Mouse (Mus musculus) lung, postnatal 0 days (tissue): Measurements from ENCODE around the gene Clns1a. TPM values are rescaled to one million over a fixed set of nuclear protein-coding genes. Genes with fewer than 3 reads are reported as not detected.
A peak's percentile ranks its signal among the peaks of the same experiment; 100 is the strongest.

ENCODE experiments used
- ATAC-seq: fragments of 200-750 bp; cut with Nextera tagmentation; 2 replicates; pipeline ENCODE4 v1.8.0; 2017; ENCODE audit warnings: moderate library complexity
- DNase-seq: peaks from one replicate; pipeline ENCODE4 v3.0.0-alpha.2; 2016; ENCODE audit warnings: low spot score
- H3K27ac ChIP-seq: fragments of 300-500 bp; sonication (generic); 2 replicates; pipeline ENCODE4 v1.5.1; 2014; ENCODE audit warnings: antibody characterized with exemption, mild to moderate bottlenecking, low read length, mixed read lengths
- H3K27me3 ChIP-seq: fragments of 300-500 bp; sonication (generic); replicated peaks from 2 replicates; pipeline ENCODE4 v1.6.1; 2014; ENCODE audit warnings: low read length, mixed read lengths; ENCODE audit not compliant: insufficient read depth
- H3K36me3 ChIP-seq: fragments of 300-500 bp; sonication (generic); 2 replicates; pipeline ENCODE4 v1.6.1; 2014; ENCODE audit warnings: low read length, mixed read lengths; ENCODE audit not compliant: insufficient read depth
- H3K4me1 ChIP-seq: fragments of 300-500 bp; sonication (generic); 2 replicates; pipeline ENCODE4 v1.6.1; 2014; ENCODE audit warnings: antibody characterized with exemption, low read depth, low read length, mixed read lengths; ENCODE audit not compliant: insufficient read depth
- H3K4me2 ChIP-seq: fragments of 300-500 bp; sonication (generic); replicated peaks from 2 replicates; pipeline ENCODE4 v1.6.1; 2014; ENCODE audit warnings: low read depth, mild to moderate bottlenecking, low read length, moderate library complexity, mixed read lengths
- H3K4me3 ChIP-seq: fragments of 300-500 bp; sonication (generic); 2 replicates; pipeline ENCODE4 v1.5.1; 2014; ENCODE audit warnings: low read depth, low read length
- H3K9ac ChIP-seq: fragments of 300-500 bp; sonication (generic); replicated peaks from 2 replicates; pipeline ENCODE4 v1.6.1; 2014; ENCODE audit warnings: low read depth, mild to moderate bottlenecking
- H3K9me3 ChIP-seq: fragments of 300-500 bp; sonication (generic); 2 replicates; pipeline ENCODE4 v1.6.1; 2016; ENCODE audit warnings: low read length, mixed read lengths
- CTCF ChIP-seq: IDR thresholded peaks from 2 replicates; pipeline ENCODE4 v1.5.1; 2016; ENCODE audit warnings: antibody characterized with exemption, mild to moderate bottlenecking
- EP300 ChIP-seq: IDR thresholded peaks from 2 replicates; pipeline ENCODE4 v1.6.1; 2016; ENCODE audit warnings: antibody characterized with exemption, mild to moderate bottlenecking, control low read depth
- WGBS: fragments of 180-500 bp; shearing (Covaris S2); extraction: QIAGEN DNeasy Blood & Tissue Kit; methylation state at CpG from one replicate; pipeline ENCODE4 v1.1.7; 2014; 5-methylcytosine and 5-hydroxymethylcytosine counted together
- polyA plus RNA-seq: library from polyadenylated mRNA; unstranded; fragments of >200 nt; fragmentation: Nextera tagmentation; extraction: Ambion mirVana; gene quantifications from 2 replicates; pipeline ENCODE4 v1.2.1, GENCODE M21; 2015

Clns1a gene
- 72.0 and 73.3 TPM in 2 replicates for polyA plus RNA-seq

- Histone ChIP-seq H3K4me1 (peaks cover 3% of the 10 kb centered on the region; the same call in 1 of the 2 replicates), H3K9me3 (no peaks in the 10 kb centered on the region), H3K27ac (peak within 1 kb of the TSS; percentile 47), H3K4me3 (peak within 1 kb of the TSS; percentile 79), H3K4me2 (peak within 1 kb of the TSS; percentile 75), H3K27me3 (no peaks in the 10 kb centered on the region), H3K9ac (peak within 1 kb of the TSS; percentile 75), H3K36me3 (no peaks in the 10 kb centered on the region)
- peak; percentile 99 for ATAC-seq
- no peak for TF ChIP-seq EP300
- TF ChIP-seq CTCF, result no peak
- under 1% methylated on average over 63 of the region's 63 CpGs for WGBS
- DNase-seq, result peak; percentile 94
Measured at GRCm38 (mm10) chr7:97696506-97697254, at the start of gene Clns1a. TSS of gene Clns1a (plus strand) at chr7:97696634.

- DNase-seq (no peak), ATAC-seq (no peak)
- H3K36me3 ChIP-seq, result no peaks in the 10 kb centered on the region
- H3K4me1 ChIP-seq, result no peaks in the 10 kb centered on the region
- WGBS, result 94% methylated on average over 5 of the region's 5 CpGs
- H3K9me3 ChIP-seq, result no peaks in the 10 kb centered on the region
- no peaks in the 10 kb centered on the region for H3K27me3 ChIP-seq
- TF ChIP-seq CTCF, result no peak
- no peak for TF ChIP-seq EP300
- no peak overlapping the region for H3K9ac ChIP-seq
- no peak overlapping the region for H3K4me2 ChIP-seq
- H3K27ac ChIP-seq, result no peak overlapping the region
- no peak overlapping the region for H3K4me3 ChIP-seq
Measured at GRCm38 (mm10) chr7:97647656-97648055, 48.8 kb upstream of the Clns1a start.

GRCm38 (mm10) chr7:97650729-97651128 is 45.7 kb upstream of the Clns1a start:
- no peak for TF ChIP-seq EP300
- no peak for TF ChIP-seq CTCF
- ATAC-seq (no peak), DNase-seq (no peak)
- Histone ChIP-seq H3K9me3 (no peaks in the 10 kb centered on the region), H3K4me1 (no peaks in the 10 kb centered on the region), H3K27ac (no peak overlapping the region), H3K4me3 (no peak overlapping the region), H3K4me2 (no peak overlapping the region), H3K36me3 (no peaks in the 10 kb centered on the region; the same call in 1 of the 2 replicates), H3K27me3 (no peaks in the 10 kb centered on the region), H3K9ac (no peak overlapping the region)
- WGBS, result 85% methylated on average over 4 of the region's 4 CpGs

- Histone ChIP-seq H3K9ac (no peak overlapping the region), H3K4me1 (no peaks in the 10 kb centered on the region), H3K27ac (no peak overlapping the region), H3K4me3 (no peak overlapping the region), H3K9me3 (no peaks in the 10 kb centered on the region), H3K36me3 (peaks cover under 1% of the 10 kb centered on the region; the same call in 1 of the 2 replicates), H3K4me2 (no peak overlapping the region), H3K27me3 (no peaks in the 10 kb centered on the region)
- WGBS, result 90% methylated on average over 6 of the region's 6 CpGs
- no peak for ATAC-seq
- TF ChIP-seq EP300, result no peak
- peak; percentile 48 for TF ChIP-seq CTCF
- no peak for DNase-seq
Measured at GRCm38 (mm10) chr7:97656144-97656543, 40.3 kb upstream of the Clns1a start.

- no peak overlapping the region for H3K9ac ChIP-seq
- no peaks in the 10 kb centered on the region for H3K4me1 ChIP-seq
- peaks cover 15% of the 10 kb centered on the region; the same call in 1 of the 2 replicates for H3K36me3 ChIP-seq
- WGBS, result 92% methylated on average over 4 of the region's 4 CpGs
- ATAC-seq (no peak), DNase-seq (no peak)
- no peaks in the 10 kb centered on the region for H3K27me3 ChIP-seq
- no peak overlapping the region for H3K4me2 ChIP-seq
- no peak for TF ChIP-seq EP300
- TF ChIP-seq CTCF, result no peak
- no peak overlapping the region for H3K4me3 ChIP-seq
- H3K27ac ChIP-seq, result no peak overlapping the region
- H3K9me3 ChIP-seq, result no peaks in the 10 kb centered on the region
Measured at GRCm38 (mm10) chr7:97661634-97662033, 34.8 kb upstream of the Clns1a start.

- WGBS, result 8% methylated on average over 1 of the region's 1 CpGs
- no peaks in the 10 kb centered on the region for H3K9me3 ChIP-seq
- H3K27ac ChIP-seq, result no peak overlapping the region
- no peak overlapping the region for H3K4me2 ChIP-seq
- no peak for TF ChIP-seq EP300
- TF ChIP-seq CTCF, result peak; percentile 58
- H3K4me3 ChIP-seq, result no peak overlapping the region
- ATAC-seq (no peak), DNase-seq (peak; percentile 50)
- H3K4me1 ChIP-seq, result no peaks in the 10 kb centered on the region
- H3K27me3 ChIP-seq, result no peaks in the 10 kb centered on the region
- H3K36me3 ChIP-seq, result peaks cover 18% of the 10 kb centered on the region
- H3K9ac ChIP-seq, result no peak overlapping the region
Measured at GRCm38 (mm10) chr7:97679239-97679638, 17.2 kb upstream of the Clns1a start.
